Mouse (Mus musculus) neutrophil, adult 5-6 weeks (primary cell): ENCODE data around the gene Rpp30. TPM values are rescaled to one million over a fixed set of nuclear protein-coding genes. Genes with fewer than 3 reads are reported as not detected.

Experiments
- ATAC-seq: fragments of 151-379, 151-347 bp; 2 replicates; pipeline ENCODE4 v1.8.0; 2017; ENCODE audit warnings: mild to moderate bottlenecking, moderate TSS enrichment; ENCODE audit not compliant: insufficient number of reproducible peaks, poor library complexity, low FRiP score, severe bottlenecking; ENCODE audit errors: extremely low read depth
- total RNA-seq: library from RNA; stranded (forward); fragments of 200-1000 nt; gene quantifications from 2 replicates; pipeline ENCODE4 v1.2.3, GENCODE M21; 2017

Gene Rpp30
- total RNA-seq = 16.8 and 18.6 TPM in 2 replicates

- peak; percentile 91 for ATAC-seq
Observed at GRCm38 (mm10) chr19:36083262-36084225, at the start of gene Rpp30. TSS of gene Rpp30 (plus strand) at chr19:36083716.

- no peak for ATAC-seq
Observed at GRCm38 (mm10) chr19:36046046-36046445, 37.5 kb upstream of the Rpp30 start.

GRCm38 (mm10) chr19:36056502-36057221, 26.9 kb upstream of the Rpp30 start:
- no peak for ATAC-seq

GRCm38 (mm10) chr19:36057231-36057811, 26.2 kb upstream of the Rpp30 start, which contains the start of gene Htr7:
TSS of gene Htr7 (minus strand) at chr19:36057507.
- no peak for ATAC-seq

- no peak for ATAC-seq
Observed at GRCm38 (mm10) chr19:36062801-36063529, 20.6 kb upstream of the Rpp30 start.

GRCm38 (mm10) chr19:36082606-36083261, 782 bp upstream of the Rpp30 start:
- peak; percentile 70 for ATAC-seq

- 0 out of 2 replicates have a peak, but pooled peaks have one; percentile 19 for ATAC-seq
Observed at GRCm38 (mm10) chr19:36090781-36091180, 7.3 kb downstream of the Rpp30 start.

GRCm38 (mm10) chr19:36097194-36097593, 13.7 kb downstream of the Rpp30 start:
- no peak for ATAC-seq

- ATAC-seq = no peak
Observed at GRCm38 (mm10) chr19:36098265-36098664, 14.7 kb downstream of the Rpp30 start.

- ATAC-seq = no peak
Observed at GRCm38 (mm10) chr19:36098916-36099315, 15.4 kb downstream of the Rpp30 start.

- ATAC-seq = no peak
Observed at GRCm38 (mm10) chr19:36103909-36104308, 20.4 kb downstream of the Rpp30 start.

GRCm38 (mm10) chr19:36109318-36109944, 25.9 kb downstream of the Rpp30 start:
- no peak for ATAC-seq

GRCm38 (mm10) chr19:36110465-36110864, 26.9 kb downstream of the Rpp30 start:
- no peak for ATAC-seq

GRCm38 (mm10) chr19:36111054-36111895, 27.8 kb downstream of the Rpp30 start:
- no peak for ATAC-seq

GRCm38 (mm10) chr19:36112007-36112406, 28.5 kb downstream of the Rpp30 start:
- no peak for ATAC-seq

GRCm38 (mm10) chr19:36116185-36116584, 32.7 kb downstream of the Rpp30 start:
- no peak for ATAC-seq

- ATAC-seq = no peak
Observed at GRCm38 (mm10) chr19:36119219-36119618, 35.7 kb downstream of the Rpp30 start.
